Mouse (Mus musculus): ENCODE measurements around the gene Usp13.

DNA sequence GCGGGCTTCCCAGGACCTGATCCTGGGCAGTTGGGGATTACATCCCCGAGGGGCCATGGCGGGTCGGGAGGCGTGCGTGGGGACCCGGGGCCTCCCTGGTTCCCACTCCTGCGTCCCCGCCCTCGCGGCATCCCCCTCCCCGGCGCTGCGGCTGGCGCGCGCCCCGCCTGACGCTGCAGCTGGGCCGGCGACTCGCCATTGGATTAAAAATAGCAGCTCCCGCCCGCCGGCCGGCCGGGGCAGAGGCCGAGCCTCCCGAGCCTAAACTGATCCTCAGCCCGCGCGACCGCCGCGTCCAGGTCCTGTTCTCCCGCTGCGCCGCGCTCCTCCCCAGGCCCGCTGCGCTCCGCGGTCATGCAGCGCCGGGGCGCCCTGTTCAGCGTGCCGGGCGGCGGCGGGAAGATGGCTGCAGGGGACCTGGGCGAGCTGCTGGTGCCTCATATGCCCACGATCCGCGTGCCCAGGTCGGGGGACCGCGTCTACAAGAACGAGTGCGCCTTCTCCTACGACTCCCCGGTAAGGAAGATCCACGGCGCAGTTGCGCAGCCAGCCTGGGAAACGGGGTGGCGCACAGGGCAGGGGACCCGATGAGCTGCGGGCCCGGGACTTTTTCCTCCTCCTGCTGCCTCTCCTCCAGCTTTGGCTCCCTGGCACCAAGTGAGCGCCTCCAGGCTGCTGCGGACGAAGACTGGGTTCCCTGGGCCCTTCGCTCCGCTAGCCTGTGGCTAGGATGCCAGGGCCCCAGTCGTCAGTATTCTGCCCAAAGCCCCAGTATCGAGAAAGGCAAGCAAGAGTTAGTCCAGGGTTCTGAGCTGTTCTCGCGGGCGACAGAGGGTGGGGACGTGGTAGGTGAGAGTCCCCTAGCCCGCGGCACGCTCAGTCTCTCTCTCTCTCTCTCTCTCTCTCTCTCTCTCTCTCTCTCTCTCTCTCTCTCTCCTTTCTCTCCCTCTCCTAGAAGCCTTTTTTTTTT is at the start of gene Usp13:
- TF ChIP-seq TAL1 (IDR thresholded peaks at IDR 0.05; ENCODE audit: low read length) (no peak), GATA1 (IDR thresholded peaks at IDR 0.05; ENCODE audit: low read length) (no peak)

All from erythroblast, embryonic 14.5 days (primary cell).